Mouse (Mus musculus) liver, postnatal 0 days (tissue): ENCODE measurements around the gene Cd300lb. TPM values are rescaled to one million over a fixed set of nuclear protein-coding genes. Genes with fewer than 3 reads are reported as not detected.

Experiments used
- ATAC-seq: fragments of 200-750 bp; cut with Nextera tagmentation; 2 replicates; pipeline ENCODE4 v1.8.0; 2017; ENCODE audit warnings: mild to moderate bottlenecking, moderate library complexity
- DNase-seq: peaks from one replicate; pipeline ENCODE4 v3.0.0-alpha.2; 2016
- H3K27ac ChIP-seq: fragments of 300-500 bp; sonication (generic); 2 replicates; pipeline ENCODE4 v1.5.1; 2014; ENCODE audit warnings: antibody characterized with exemption, moderate library complexity, mild to moderate bottlenecking, low read depth
- H3K27me3 ChIP-seq: fragments of 300-500 bp; sonication (generic); 2 replicates; pipeline ENCODE4 v1.6.1; 2014; ENCODE audit warnings: low read length, control low read depth, mixed read lengths; ENCODE audit not compliant: insufficient read depth
- H3K36me3 ChIP-seq: fragments of 300-500 bp; sonication (generic); replicated peaks from 2 replicates; pipeline ENCODE4 v1.6.1; 2014; ENCODE audit warnings: mild to moderate bottlenecking, control low read depth, low read length, moderate library complexity, mixed read lengths; ENCODE audit not compliant: insufficient read depth
- H3K4me1 ChIP-seq: fragments of 300-500 bp; sonication (generic); 2 replicates; pipeline ENCODE4 v1.6.1; 2014; ENCODE audit warnings: antibody characterized with exemption, mild to moderate bottlenecking, control low read depth; ENCODE audit not compliant: insufficient read depth
- H3K4me2 ChIP-seq: fragments of 300-500 bp; sonication (generic); 2 replicates; pipeline ENCODE4 v1.6.1; 2014; ENCODE audit warnings: low read depth, mild to moderate bottlenecking, low read length, moderate library complexity, mixed read lengths
- H3K4me3 ChIP-seq: fragments of 300-500 bp; sonication (generic); 2 replicates; pipeline ENCODE4 v1.5.1; 2014; ENCODE audit warnings: low read depth, low read length
- H3K9ac ChIP-seq: fragments of 300-500 bp; sonication (generic); replicated peaks from 2 replicates; pipeline ENCODE4 v1.6.1; 2014; ENCODE audit warnings: mild to moderate bottlenecking, moderate library complexity
- H3K9me3 ChIP-seq: fragments of 300-500 bp; sonication (generic); 2 replicates; pipeline ENCODE4 v1.6.1; 2016; ENCODE audit warnings: mild to moderate bottlenecking, control low read depth, low read length, mixed read lengths
- CTCF ChIP-seq: sonication (generic); IDR thresholded peaks from 2 replicates; pipeline ENCODE4 v1.5.1; 2016; ENCODE audit warnings: antibody characterized with exemption, low read depth
- EP300 ChIP-seq: IDR thresholded peaks from 2 replicates; pipeline ENCODE4 v1.6.1; 2016; ENCODE audit warnings: antibody characterized with exemption, low read depth, mild to moderate bottlenecking
- WGBS: fragments of 180-500 bp; shearing (Covaris S2); extraction: QIAGEN DNeasy Blood & Tissue Kit; methylation state at CpG from one replicate; pipeline ENCODE4 v1.1.7; 2014; ENCODE audit not compliant: insufficient replicate concordance; 5-methylcytosine and 5-hydroxymethylcytosine counted together
- polyA plus RNA-seq: library from polyadenylated mRNA; unstranded; fragments of >200 nt; fragmentation: Nextera tagmentation; extraction: Ambion mirVana; gene quantifications from 2 replicates; pipeline ENCODE4 v1.2.1, GENCODE M21; 2015

The Cd300lb gene
- polyA plus RNA-seq, 1 experiment from 2014 or later = 2.5 TPM

- no peak overlapping the region for H3K4me2 ChIP-seq
- H3K27me3 ChIP-seq = no peaks in the 10 kb centered on the region
- no peak overlapping the region for H3K4me3 ChIP-seq
- WGBS = 59% methylated on average over 9 of the region's 9 CpGs
- no peaks in the 10 kb centered on the region for H3K9me3 ChIP-seq
- H3K4me1 ChIP-seq = peaks cover 40% of the 10 kb centered on the region
- H3K36me3 ChIP-seq = peaks cover 13% of the 10 kb centered on the region
- H3K27ac ChIP-seq = peak overlapping the region; percentile 39; the same call in 1 of the 2 replicates
- H3K9ac ChIP-seq = no peak overlapping the region
- ATAC-seq (no peak), DNase-seq (no peak)
- TF ChIP-seq CTCF (no peak), EP300 (no peak)
Measured at GRCm38 (mm10) chr11:114874226-114875145, 59.7 kb downstream of the Cd300lb start.

- ATAC-seq (peak; percentile 22), DNase-seq (no peak)
- no peaks in the 10 kb centered on the region for H3K27me3 ChIP-seq
- H3K4me2 ChIP-seq = no peak overlapping the region
- H3K9me3 ChIP-seq = no peaks in the 10 kb centered on the region
- peaks cover 43% of the 10 kb centered on the region for H3K4me1 ChIP-seq
- H3K36me3 ChIP-seq = peaks cover 13% of the 10 kb centered on the region
- TF ChIP-seq EP300 (no peak), CTCF (no peak)
- no peak overlapping the region for H3K4me3 ChIP-seq
- H3K9ac ChIP-seq = 0 out of 2 replicates have a peak overlapping the region, but pooled peaks have one; percentile 7
- WGBS = 37% methylated on average over 6 of the region's 6 CpGs
- H3K27ac ChIP-seq = peak overlapping the region; percentile 72
Measured at GRCm38 (mm10) chr11:114873022-114873817, 61.0 kb downstream of the Cd300lb start.

Other genes with a start within 250 kb of the Cd300lb start
- 0.13 TPM in 1 of 2 replicates, not detected in the other for gene Dnaic2, start 207.0 kb downstream of the Cd300lb start, polyA plus RNA-seq
- gene Kif19a, start 169.0 kb downstream of the Cd300lb start, polyA plus RNA-seq = 0.11 and 0.13 TPM in 2 replicates
- gene Btbd17, start 138.4 kb downstream of the Cd300lb start, polyA plus RNA-seq = not detected in 2 replicates
- gene Gpr142, start 135.5 kb downstream of the Cd300lb start, polyA plus RNA-seq = not detected in 2 replicates
- 23.2 and 24.9 TPM in 2 replicates for gene Gprc5c, start 83.2 kb downstream of the Cd300lb start, polyA plus RNA-seq
- gene Cd300a, start 44.3 kb downstream of the Cd300lb start, polyA plus RNA-seq = 7.7 and 9.7 TPM in 2 replicates
- gene Cd300c, start 34.8 kb upstream of the Cd300lb start, polyA plus RNA-seq = 0.29 TPM in 1 of 2 replicates, not detected in the other
- gene Cd300ld, start 55.5 kb upstream of the Cd300lb start, polyA plus RNA-seq = 2.2 and 2.4 TPM in 2 replicates
- 16.3 and 17.3 TPM in 2 replicates for gene Cd300c2, start 67.5 kb upstream of the Cd300lb start, polyA plus RNA-seq
- gene Cd300ld2, start 81.8 kb upstream of the Cd300lb start, polyA plus RNA-seq = not detected in 2 replicates
- not detected in 2 replicates for gene Cd300ld4, start 92.6 kb upstream of the Cd300lb start, polyA plus RNA-seq
- gene Cd300ld5, start 103.4 kb upstream of the Cd300lb start, polyA plus RNA-seq = not detected in 2 replicates
- not detected in 2 replicates for gene Cd300ld3, start 114.0 kb upstream of the Cd300lb start, polyA plus RNA-seq
- 0.98 and 1.1 TPM in 2 replicates for gene Cd300e, start 127.8 kb upstream of the Cd300lb start, polyA plus RNA-seq
- gene Rab37, start 157.0 kb upstream of the Cd300lb start, polyA plus RNA-seq = 2.5 and 3.1 TPM in 2 replicates
- 8.5 and 9.3 TPM in 2 replicates for gene Cd300lf, start 199.6 kb upstream of the Cd300lb start, polyA plus RNA-seq
- 101 and 115 TPM in 2 replicates for gene Slc9a3r1, start 229.0 kb upstream of the Cd300lb start, polyA plus RNA-seq